Mouse (Mus musculus): ENCODE measurements at regions not wholly inside any gene's neighbourhood (a gene's known extent, or its start where the extent isn't known, plus 50 kb on each side); places are given as distances from the start of the nearest gene placed in this dataset.

GRCm38 (mm10) chr10:24448001-24448561 lies 147.2 kb upstream of the Ccn2 start:
- TF ChIP-seq USF1 (IDR thresholded peaks at IDR 0.05; ENCODE audit: low read depth) (no peak), CTCF (IDR thresholded peaks at IDR 0.05; ENCODE audit: control insufficient read depth, insufficient read depth, insufficient read length) (no peak), MAX (IDR thresholded peaks at IDR 0.05) (no peak), MYOG (IDR thresholded peaks at IDR 0.05; ENCODE audit: control insufficient read depth, extremely low read depth, insufficient read length) (no peak), CEBPB (IDR thresholded peaks at IDR 0.05; ENCODE audit: low read depth) (no peak), FOSL1 (IDR thresholded peaks at IDR 0.05; ENCODE audit: insufficient read depth, low read length, poor library complexity, severe bottlenecking) (no peak), MYOD1 (IDR thresholded peaks at IDR 0.05; ENCODE audit: control insufficient read depth, insufficient read length, low read depth) (no peak)
